Mouse (Mus musculus) hindbrain, postnatal 0 days (tissue): ENCODE measurements at regions not wholly inside any gene's neighbourhood (a gene's known extent, or its start where the extent isn't known, plus 50 kb on each side); places are given as distances from the start of the nearest gene placed in this dataset.
"Not testable (repeated sequence)": the region's sequence is repeated elsewhere in the genome, so short reads cannot be mapped to it uniquely, and the experiment has no call there.

Source experiments
- ATAC-seq: fragments of 200-750 bp; cut with Nextera tagmentation; 2 replicates; pipeline ENCODE4 v1.8.0; 2017; ENCODE audit warnings: mild to moderate bottlenecking, moderate TSS enrichment, moderate library complexity
- DNase-seq: peaks from one replicate; pipeline ENCODE4 v3.0.0-alpha.2; 2015; ENCODE audit warnings: low spot score
- H3K27ac ChIP-seq: fragments of 300-500 bp; sonication (generic); 2 replicates; pipeline ENCODE4 v1.5.1; 2014; ENCODE audit warnings: mild to moderate bottlenecking
- H3K27me3 ChIP-seq: fragments of 300-500 bp; sonication (generic); 2 replicates; pipeline ENCODE4 v1.6.1; 2014; ENCODE audit warnings: low read length, mixed read lengths; ENCODE audit not compliant: insufficient read depth
- H3K36me3 ChIP-seq: fragments of 300-500 bp; sonication (generic); 2 replicates; pipeline ENCODE4 v1.6.1; 2014; ENCODE audit warnings: low read length, mixed read lengths; ENCODE audit not compliant: insufficient read depth
- H3K4me1 ChIP-seq: fragments of 300-500 bp; sonication (generic); 2 replicates; pipeline ENCODE4 v1.6.1; 2014; ENCODE audit warnings: antibody characterized with exemption, low read length, mixed read lengths; ENCODE audit not compliant: insufficient read depth
- H3K4me2 ChIP-seq: fragments of 300-500 bp; sonication (generic); 2 replicates; pipeline ENCODE4 v1.6.1; 2014; ENCODE audit warnings: low read depth, mild to moderate bottlenecking, low read length, moderate library complexity, mixed read lengths
- H3K4me3 ChIP-seq: fragments of 300-500 bp; sonication (generic); 2 replicates; pipeline ENCODE4 v1.5.1; 2014; ENCODE audit warnings: low read length
- H3K9ac ChIP-seq: fragments of 300-500 bp; sonication (generic); replicated peaks from 2 replicates; pipeline ENCODE4 v1.6.1; 2014; ENCODE audit warnings: mild to moderate bottlenecking, low read length, moderate library complexity, mixed read lengths
- H3K9me3 ChIP-seq: fragments of 300-500 bp; sonication (generic); 2 replicates; pipeline ENCODE4 v1.6.1; 2016; ENCODE audit warnings: low read length, mixed read lengths
- CTCF ChIP-seq: IDR thresholded peaks from 2 replicates; pipeline ENCODE4 v1.5.1; 2016; ENCODE audit warnings: antibody characterized with exemption, control low read depth, low read depth
- WGBS: fragments of 180-500 bp; shearing (Covaris S2); extraction: QIAGEN DNeasy Blood & Tissue Kit; methylation state at CpG from one replicate; pipeline ENCODE4 v1.1.7; 2014; 5-methylcytosine and 5-hydroxymethylcytosine counted together

DNA sequence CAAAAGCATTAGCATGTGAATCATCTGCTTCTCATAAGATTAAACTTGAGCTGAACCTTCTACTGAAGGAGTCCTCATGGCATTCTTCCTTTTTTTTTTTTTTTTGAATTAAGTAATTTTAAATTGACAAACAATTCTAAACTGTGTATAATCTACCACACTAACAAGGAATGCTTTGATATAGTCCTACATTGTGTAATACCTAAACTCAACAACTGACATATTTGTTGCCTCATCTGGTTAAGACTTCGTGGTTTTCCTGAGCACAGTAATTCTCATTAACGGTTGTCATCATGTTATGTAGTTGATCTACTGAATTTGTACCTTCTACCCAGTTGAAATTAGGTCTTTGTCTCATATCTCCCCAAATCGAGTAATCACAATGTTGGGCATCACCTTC, 83.9 kb upstream of the Hcrtr2 start:
- Histone ChIP-seq H3K4me1 (no peaks in the 10 kb centered on the region), H3K9me3 (0 out of 2 replicates have a peak, but pooled peaks cover 4% of the 10 kb centered on the region), H3K4me2 (no peak overlapping the region), H3K9ac (no peak overlapping the region), H3K27ac (no peak overlapping the region), H3K36me3 (no peaks in the 10 kb centered on the region), H3K27me3 (no peaks in the 10 kb centered on the region), H3K4me3 (no peak overlapping the region)
- WGBS: 87% methylated on average over 3 of the region's 3 CpGs
- DNase-seq (no peak), ATAC-seq (no peak)
- TF ChIP-seq CTCF: no peak

DNA sequence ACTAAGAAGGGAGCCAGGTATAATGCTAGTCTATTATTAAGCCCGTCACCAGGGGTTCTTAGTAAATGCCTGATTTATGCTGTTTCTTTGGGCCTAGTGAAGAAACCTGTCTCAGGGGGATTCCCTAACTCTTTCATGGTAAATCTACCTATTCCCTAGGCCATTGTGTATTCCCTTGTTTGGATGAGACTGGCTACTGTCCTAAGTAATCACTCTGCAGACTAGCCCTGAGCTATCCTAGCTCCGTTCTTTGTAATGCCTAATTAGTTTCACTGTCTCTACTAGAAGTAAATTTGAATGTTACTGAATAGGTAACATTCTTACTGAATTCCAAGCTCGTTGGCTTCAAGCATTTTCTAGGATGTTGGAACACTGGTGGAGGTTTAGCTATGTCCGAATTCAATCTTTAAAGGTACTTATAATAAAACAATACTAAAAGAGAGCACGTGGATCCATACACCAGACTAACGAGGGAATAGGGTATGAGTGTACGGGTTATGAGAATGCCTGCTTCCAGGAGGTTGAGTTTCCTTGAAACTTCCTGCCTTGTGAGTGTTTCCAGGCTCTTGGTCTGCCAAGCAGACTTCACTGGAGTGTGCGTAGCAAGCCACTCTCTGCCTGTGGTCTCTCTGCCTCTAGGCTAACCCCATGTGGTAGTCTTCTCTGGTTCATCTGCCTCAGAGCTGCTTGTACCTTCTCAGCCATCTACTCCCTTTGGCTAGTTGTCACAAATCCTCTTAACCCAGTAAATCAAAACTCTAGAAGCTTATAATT, 78.4 kb upstream of the Hcrtr2 start:
- not testable (repeated sequence) for H3K9me3 ChIP-seq, ATAC-seq, H3K36me3 ChIP-seq, DNase-seq, H3K9ac ChIP-seq, H3K4me3 ChIP-seq, H3K4me2 ChIP-seq, H3K27me3 ChIP-seq, H3K4me1 ChIP-seq, H3K27ac ChIP-seq
- WGBS: 84% methylated on average over 8 of the region's 8 CpGs

DNA sequence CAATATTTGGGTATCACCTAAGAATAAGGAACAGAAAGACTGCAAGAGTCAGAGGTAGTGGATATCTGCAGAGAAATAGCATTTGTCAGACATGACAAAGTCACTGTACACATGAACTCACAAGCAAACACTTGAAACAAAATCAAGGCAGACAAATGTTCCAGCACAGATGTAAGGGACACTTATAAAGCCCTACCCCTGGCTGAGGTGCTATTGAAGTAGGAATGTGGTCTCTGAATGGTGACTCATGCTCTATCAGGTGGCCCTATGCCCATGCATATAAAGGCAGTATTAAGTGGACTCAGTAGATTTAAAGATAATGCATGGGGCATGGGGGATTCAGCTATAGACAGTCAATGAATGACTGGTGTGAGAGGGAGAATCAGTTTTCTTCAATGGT, 77.2 kb upstream of the Hcrtr2 start:
- Histone ChIP-seq H3K4me1 (no peaks in the 10 kb centered on the region), H3K27me3 (no peaks in the 10 kb centered on the region), H3K4me3 (no peak overlapping the region), H3K4me2 (no peak overlapping the region), H3K9me3 (no peaks in the 10 kb centered on the region), H3K36me3 (no peaks in the 10 kb centered on the region), H3K27ac (no peak overlapping the region), H3K9ac (no peak overlapping the region)
- no peak for TF ChIP-seq CTCF
- DNase-seq: no peak
- no peak for ATAC-seq

DNA sequence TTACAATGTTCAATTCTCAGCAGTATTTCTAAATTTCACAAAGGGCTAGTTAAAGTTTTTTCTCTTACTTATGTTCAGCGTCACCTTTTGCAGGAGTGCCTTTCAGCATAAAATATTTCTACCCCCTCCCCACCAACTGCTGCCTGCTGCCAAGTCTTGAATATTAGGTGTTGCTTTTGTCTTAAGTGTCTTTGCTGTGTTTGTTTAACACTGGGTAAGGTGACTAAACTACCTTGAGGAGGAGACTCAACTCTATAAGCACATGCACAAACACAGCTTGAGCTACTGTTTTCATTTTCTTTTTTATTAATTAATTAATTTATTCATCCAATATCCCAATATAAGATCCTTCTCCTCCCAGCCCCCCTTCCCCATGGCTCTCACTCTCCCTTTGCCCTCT, 70.1 kb upstream of the Hcrtr2 start:
- no peaks in the 10 kb centered on the region for H3K27me3 ChIP-seq
- no peak overlapping the region for H3K9ac ChIP-seq
- TF ChIP-seq CTCF: no peak
- H3K4me2 ChIP-seq: no peak overlapping the region
- H3K9me3 ChIP-seq: no peaks in the 10 kb centered on the region
- 88% methylated on average over 1 of the region's 1 CpGs for WGBS
- no peaks in the 10 kb centered on the region for H3K36me3 ChIP-seq
- ATAC-seq (no peak), DNase-seq (no peak)
- no peak overlapping the region for H3K27ac ChIP-seq
- no peak overlapping the region for H3K4me3 ChIP-seq
- H3K4me1 ChIP-seq: no peaks in the 10 kb centered on the region

- Histone ChIP-seq H3K9ac (no peak overlapping the region), H3K27me3 (no peaks in the 10 kb centered on the region), H3K27ac (no peak overlapping the region), H3K4me1 (no peaks in the 10 kb centered on the region), H3K4me2 (no peak overlapping the region), H3K36me3 (no peaks in the 10 kb centered on the region), H3K4me3 (no peak overlapping the region), H3K9me3 (no peaks in the 10 kb centered on the region)
- DNase-seq (peak; percentile 30), ATAC-seq (no peak)
- peak; percentile 71 for TF ChIP-seq CTCF
- WGBS: 59% methylated on average over 1 of the region's 1 CpGs
Measured at GRCm38 (mm10) chr9:76390839-76391238, 67.2 kb upstream of the Hcrtr2 start.
